Mouse (Mus musculus): Measurements from ENCODE around the gene Rdh9.

DNA sequence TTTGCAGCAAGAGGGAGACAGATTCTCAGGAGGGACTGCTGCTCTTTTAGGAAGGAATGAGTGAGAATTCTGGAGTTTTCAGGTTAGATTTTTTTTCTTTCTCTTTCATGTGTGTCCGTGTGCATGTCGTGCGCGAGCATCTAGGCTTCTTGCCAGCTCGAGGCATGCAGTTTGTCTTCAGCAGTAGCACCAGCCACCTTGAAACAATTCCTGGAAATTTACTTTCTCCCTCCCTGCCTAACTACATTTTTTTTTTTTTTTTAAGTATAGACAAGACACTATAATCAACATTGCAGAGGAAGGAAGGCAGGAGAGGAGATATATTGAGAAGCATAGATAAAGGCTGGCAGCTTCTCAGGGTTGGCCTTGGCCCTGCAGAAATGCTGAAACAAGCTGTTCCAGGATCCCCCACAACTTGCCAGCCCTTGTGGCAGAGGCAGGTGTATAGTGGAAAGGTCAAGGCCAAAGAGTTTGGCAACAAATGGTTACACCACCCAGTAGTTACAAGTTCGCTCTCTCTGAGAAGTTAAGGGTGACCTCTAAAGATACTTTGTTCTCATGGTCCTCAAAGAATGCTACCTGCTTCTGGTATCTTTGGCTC is 21.5 kb upstream of the Rdh9 start:
- no peak for TF ChIP-seq POLR2A (IDR thresholded peaks at IDR 0.05; ENCODE audit: extremely low read depth, insufficient read depth, low read length)
- no peak for TF ChIP-seq CTCF (IDR thresholded peaks at IDR 0.05; ENCODE audit: extremely low read depth, insufficient read depth, low read length)
